Mouse (Mus musculus) neural tube, postnatal 0 days (tissue): ENCODE measurements around the gene Dmrta2. TPM values are rescaled to one million over a fixed set of nuclear protein-coding genes. Genes with fewer than 3 reads are reported as not detected.

ENCODE experiments used
- polyA plus RNA-seq: library from polyadenylated mRNA; unstranded; fragments of >200 nt; fragmentation: Nextera tagmentation; extraction: Ambion mirVana; gene quantifications from 2 replicates; pipeline ENCODE4 v1.2.1, GENCODE M21; 2015

Dmrta2 gene
- 0.12 TPM in 1 of 2 replicates, not detected in the other for polyA plus RNA-seq

DNA sequence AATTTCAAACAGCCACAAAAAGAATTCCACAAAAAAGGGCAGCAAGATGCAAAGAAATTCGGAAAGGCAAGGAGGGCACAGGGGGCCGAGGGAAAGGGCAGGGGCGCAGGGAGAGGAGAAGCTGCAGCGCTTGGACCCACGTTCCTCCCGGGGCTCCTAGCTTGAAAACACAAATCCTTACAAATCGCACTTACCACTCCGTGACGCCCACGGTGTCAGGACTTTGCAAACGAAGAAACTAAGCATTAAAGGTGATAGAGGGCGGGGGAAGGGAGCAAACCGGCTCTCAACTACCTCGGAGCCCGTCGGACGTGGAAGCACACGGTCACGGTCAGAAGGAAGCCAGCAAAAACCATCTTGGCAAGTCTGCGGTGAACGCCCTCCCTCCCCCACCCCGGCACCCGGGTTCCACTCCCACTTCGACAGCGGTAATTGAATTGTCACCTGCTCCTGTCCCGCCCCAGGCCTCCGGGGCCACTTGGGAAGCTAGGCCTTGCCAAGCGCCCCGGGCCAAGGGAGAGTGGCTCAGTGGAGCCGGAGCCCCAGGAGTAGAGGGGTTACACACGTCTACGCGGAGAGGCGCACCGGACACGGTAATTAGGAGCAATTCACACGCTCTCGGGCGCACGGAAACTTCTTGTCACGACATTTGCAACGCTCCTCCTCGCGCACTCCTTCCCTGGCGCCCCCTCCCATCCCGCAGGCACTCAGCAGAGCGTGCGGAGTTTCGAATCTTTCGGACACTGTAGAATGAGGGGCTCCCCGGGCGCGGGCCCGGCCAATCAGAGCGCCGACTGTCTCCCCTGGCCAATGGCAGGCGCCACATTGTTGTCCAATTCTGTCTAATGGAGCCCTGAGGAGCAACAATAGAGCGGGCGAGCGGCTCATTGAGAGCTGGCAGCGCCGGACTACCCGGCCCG is at the start of gene Dmrta2:
TSS of gene Dmrta2 (plus strand) at position 906 of the 920 bp plus-strand sequence.

